Mouse (Mus musculus): Measurements from ENCODE around the gene Blmh. TPM values are rescaled to one million over a fixed set of nuclear protein-coding genes. Genes with fewer than 3 reads are reported as not detected.

The Blmh gene
- total and polyA plus RNA-seq, 3 experiments = 111 to 116 TPM; not detected in 1

- Histone ChIP-seq H3K9me3 (replicated peaks; ENCODE audit: insufficient read depth, low read length) (no peaks in the 10 kb centered on the region), H3K36me3 (ENCODE audit: control insufficient read depth in 1 of 2, insufficient read depth in 2 of 2, low read length in 2 of 2) (peaks cover 0 to 2% of the 10 kb centered on the region in 2 experiments; a peak in 1 of 4 replicates), H3K4me3 (ENCODE audit: control insufficient read depth in 1 of 2, insufficient read depth in 1 of 2, low read depth in 2 of 2, low read length in 2 of 2) (no peak overlapping the region), H3K79me2 (ENCODE audit: control insufficient read depth, insufficient read depth, low read length, poor library complexity) (no peaks in the 10 kb centered on the region), H3K27me3 (ENCODE audit: control insufficient read depth in 1 of 2, insufficient read depth in 2 of 2, low read length in 2 of 2) (peaks cover 5 to 13% of the 10 kb centered on the region in 2 experiments), H3K27ac (ENCODE audit: control insufficient read depth, low read depth, low read length) (no peak overlapping the region), H3K9ac (ENCODE audit: control insufficient read depth, low read depth, low read length, poor library complexity, severe bottlenecking) (no peak overlapping the region), H3K4me1 (ENCODE audit: control insufficient read depth in 1 of 2, insufficient read depth in 2 of 2, low read length in 2 of 2) (peaks cover 0 to 3% of the 10 kb centered on the region in 2 experiments; a peak in 1 of 4 replicates)
- no peak for DNase-seq (ENCODE audit: low read depth, low spot score)
- TF ChIP-seq RAD21 (IDR thresholded peaks at IDR 0.05; ENCODE audit: low read depth, low read length) (no peak), GABPA (IDR thresholded peaks at IDR 0.05; ENCODE audit: low read depth, low read length) (no peak), ZC3H11A (IDR thresholded peaks at IDR 0.05; ENCODE audit: low read depth, low read length) (no peak), ETS1 (IDR thresholded peaks at IDR 0.05; ENCODE audit: low read depth, low read length) (no peak), POLR2AphosphoS2 (IDR thresholded peaks at IDR 0.05; ENCODE audit: low read length) (no peak), USF2 (IDR thresholded peaks at IDR 0.05; ENCODE audit: borderline replicate concordance in 1 of 2, insufficient read depth in 1 of 2, low read depth in 1 of 2, low read length in 2 of 2) (no peak), USF1 (IDR thresholded peaks at IDR 0.05; ENCODE audit: low read depth, low read length) (no peak), CTCF (IDR thresholded peaks at IDR 0.05 in 2 of 3, conservative IDR thresholded peaks at IDR 0.05 in 1 of 3; ENCODE audit: control insufficient read depth in 1 of 3, insufficient read depth in 1 of 3, low read depth in 2 of 3, low read length in 3 of 3, poor library complexity in 1 of 3, severe bottlenecking in 1 of 3) (no peak), CHD1 (IDR thresholded peaks at IDR 0.05; ENCODE audit: low read depth, low read length) (no peak), ELF1 (IDR thresholded peaks at IDR 0.05; ENCODE audit: low read depth, low read length) (no peak), MAX (IDR thresholded peaks at IDR 0.05; ENCODE audit: low read length) (no peak), MAZ (IDR thresholded peaks at IDR 0.05; ENCODE audit: low read depth, low read length) (no peak), E2F4 (IDR thresholded peaks at IDR 0.05; ENCODE audit: borderline replicate concordance, low read depth, low read length) (no peak), MAFK (IDR thresholded peaks at IDR 0.05; ENCODE audit: borderline replicate concordance, low read depth, low read length) (no peak)
Measured at GRCm38 (mm10) chr11:76884451-76884850, 40.2 kb upstream of the Blmh start.

DNA sequence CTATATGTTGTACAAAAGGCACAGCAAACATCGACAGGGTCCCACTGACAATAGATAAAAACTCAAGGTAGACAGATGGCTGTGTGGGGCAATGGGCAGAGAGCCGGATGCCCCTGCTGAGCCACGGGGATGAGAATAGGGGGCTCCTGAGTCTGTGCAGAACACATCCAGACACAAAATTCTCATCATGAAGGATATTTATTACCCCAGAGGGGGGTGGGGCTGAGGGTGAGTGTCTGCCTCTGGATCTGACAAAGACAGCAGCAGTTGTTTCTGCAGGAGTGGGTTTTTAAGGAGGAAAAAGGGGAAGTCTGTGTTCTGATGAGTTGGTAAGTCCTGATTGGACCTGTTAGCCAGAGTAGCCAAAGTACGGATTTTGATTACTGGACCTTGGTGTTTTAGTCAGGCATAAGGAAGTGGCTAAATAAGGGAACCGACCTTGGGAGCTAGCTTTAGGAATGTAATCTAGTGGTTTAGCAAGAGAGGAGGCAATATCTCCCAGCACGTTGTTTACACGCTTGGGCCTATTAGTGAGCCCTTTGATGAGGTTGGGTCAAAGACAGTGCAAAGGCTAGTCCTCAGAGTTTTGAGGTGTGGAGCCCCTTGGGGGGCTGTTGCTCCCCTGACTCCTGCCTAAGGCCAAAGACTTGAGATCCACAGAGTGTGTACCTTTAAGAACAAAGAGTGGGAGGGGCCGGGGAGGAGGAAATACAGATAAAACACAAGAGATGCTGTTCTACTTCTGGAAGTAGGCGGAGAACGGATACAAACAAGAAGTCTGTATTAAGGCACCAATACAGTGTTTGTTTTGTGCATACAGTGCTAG is 35.1 kb upstream of the Blmh start:
- H3K27me3 ChIP-seq (ENCODE audit: control insufficient read depth in 1 of 2, insufficient read depth in 2 of 2, low read length in 2 of 2) = 0 out of 4 replicates have a peak, but pooled peaks cover 0 to 1% of the 10 kb centered on the region in 2 experiments
- H3K27ac ChIP-seq (ENCODE audit: control insufficient read depth, low read depth, low read length) = no peak overlapping the region
- no peaks in the 10 kb centered on the region for H3K9me3 ChIP-seq (replicated peaks; ENCODE audit: insufficient read depth, low read length)
- no peaks in the 10 kb centered on the region for H3K79me2 ChIP-seq (ENCODE audit: control insufficient read depth, insufficient read depth, low read length, poor library complexity)
- peaks cover 0 to 6% of the 10 kb centered on the region in 2 experiments; a peak in 2 of 4 replicates for H3K36me3 ChIP-seq (ENCODE audit: control insufficient read depth in 1 of 2, insufficient read depth in 2 of 2, low read length in 2 of 2)
- peak overlapping the region; percentile 52 for H3K9ac ChIP-seq (ENCODE audit: control insufficient read depth, low read depth, low read length, poor library complexity, severe bottlenecking)
- H3K4me1 ChIP-seq (ENCODE audit: control insufficient read depth in 1 of 2, insufficient read depth in 2 of 2, low read length in 2 of 2) = peaks cover 5 to 10% of the 10 kb centered on the region in 2 experiments; a peak in 3 of 4 replicates
- H3K4me3 ChIP-seq (ENCODE audit: control insufficient read depth in 1 of 2, insufficient read depth in 1 of 2, low read depth in 2 of 2, low read length in 2 of 2) = peak overlapping the region; percentile 19 to 40
- DNase-seq (ENCODE audit: low read depth, low spot score) = peak; percentile 85
- TF ChIP-seq HCFC1 (IDR thresholded peaks at IDR 0.05; ENCODE audit: low read depth, low read length) (peak; percentile 64), TBP (IDR thresholded peaks at IDR 0.05; ENCODE audit: low read depth, low read length) (peak; percentile 80), UBTF (IDR thresholded peaks at IDR 0.05; ENCODE audit: borderline replicate concordance, insufficient read depth, low read depth, low read length) (no peak), MXI1 (IDR thresholded peaks at IDR 0.05; ENCODE audit: low read depth, low read length) (no peak), NELFE (IDR thresholded peaks at IDR 0.05; ENCODE audit: low read depth, low read length) (0 out of 2 replicates have a peak, but pooled peaks have one; percentile 28), SMC3 (IDR thresholded peaks at IDR 0.05; ENCODE audit: low read depth, low read length) (no peak), POLR2AphosphoS5 (IDR thresholded peaks at IDR 0.05; ENCODE audit: borderline replicate concordance, low read depth, low read length) (no peak), RCOR1 (IDR thresholded peaks at IDR 0.05; ENCODE audit: low read depth, low read length) (no peak), ELF1 (IDR thresholded peaks at IDR 0.05; ENCODE audit: low read depth, low read length) (peak; percentile 46; the same call in 1 of the 2 replicates), JUND (IDR thresholded peaks at IDR 0.05; ENCODE audit: low read depth, low read length) (no peak), MAFK (IDR thresholded peaks at IDR 0.05; ENCODE audit: borderline replicate concordance, low read depth, low read length) (no peak), NRF1 (IDR thresholded peaks at IDR 0.05; ENCODE audit: insufficient read depth, low read depth, low read length, poor library complexity, severe bottlenecking) (no peak), GABPA (IDR thresholded peaks at IDR 0.05; ENCODE audit: low read depth, low read length) (no peak), CHD2 (IDR thresholded peaks at IDR 0.05; ENCODE audit: low read length) (no peak), ZKSCAN1 (IDR thresholded peaks at IDR 0.05; ENCODE audit: low read depth, low read length) (no peak), USF1 (IDR thresholded peaks at IDR 0.05; ENCODE audit: low read depth, low read length) (no peak), BHLHE40 (IDR thresholded peaks at IDR 0.05; ENCODE audit: borderline replicate concordance, low read depth, low read length) (no peak), EP300 (IDR thresholded peaks at IDR 0.05; ENCODE audit: low read depth in 1 of 2, low read length in 2 of 2) (peak in 1 of 2 experiments; percentile 26; a peak in 1 of 4 replicates), ZNF384 (IDR thresholded peaks at IDR 0.05; ENCODE audit: low read depth, low read length) (no peak)
